Mouse (Mus musculus) CH12.LX (cell line): ENCODE results near the gene Mrpl20.
"Not testable (repeated sequence)": the region's sequence is repeated elsewhere in the genome, so short reads cannot be mapped to it uniquely, and the experiment has no call there.

Experiments
- EP300 ChIP-seq: IDR thresholded peaks from 2 replicates; pipeline ENCODE4 v1.6.1; 2011; ENCODE audit warnings: low read length, improper control_type of control experiment
- GABPA ChIP-seq: IDR thresholded peaks from 2 replicates; pipeline ENCODE4 v1.6.1; 2012; ENCODE audit warnings: low read depth, low read length, improper control_type of control experiment, inconsistent platforms; ENCODE audit not compliant: insufficient replicate concordance
- MAX ChIP-seq: IDR thresholded peaks from 2 replicates; pipeline ENCODE4 v1.6.1; 2011; ENCODE audit warnings: low read length, improper control_type of control experiment
- POLR2A ChIP-seq: IDR thresholded peaks from 2 replicates; pipeline ENCODE4 v1.6.1; 2011; ENCODE audit warnings: low read depth, mild to moderate bottlenecking, improper control_type of control experiment, low read length
- USF2 ChIP-seq: conservative IDR thresholded peaks from 2 replicates; pipeline ENCODE4 v1.6.1; 2011; ENCODE audit warnings: low read depth, low read length, improper control_type of control experiment

GRCm38 (mm10) chr4:155788833-155789232 lies 13.8 kb upstream of the Mrpl20 start:
- TF ChIP-seq GABPA, POLR2A, EP300, MAX, USF2: not testable (repeated sequence)
